ENCODE assay signal across 8 mouse cellular contexts in genomic region chr2:38616072-38616471, GRCm38 (mm10). TPM values are rescaled to one million over a fixed set of nuclear protein-coding genes. Genes with fewer than 3 reads are reported as not detected.
DNase-seq lines count a peak whose midpoint lies in the region; ATAC-seq lines count a peak whose summit lies in the region.

No protein-coding gene starts in this region.

- H3K4me3 ChIP-seq in midbrain, embryonic 14.5 days (replicated peaks; ENCODE audit: low read depth, low read length) = no peak overlapping the region
- H3K4me3 ChIP-seq in midbrain, embryonic 11.5 days (ENCODE audit: low read depth, low read length) = no peak overlapping the region
- H3K4me3 ChIP-seq in neural tube, embryonic 15.5 days (replicated peaks) = no peak overlapping the region

- H3K9me3 ChIP-seq in midbrain, embryonic 14.5 days (ENCODE audit: control insufficient read depth, low read length) = no peaks in the 10 kb centered on the region
- H3K9me3 ChIP-seq in midbrain, embryonic 11.5 days (ENCODE audit: control insufficient read depth, low read length) = no peaks in the 10 kb centered on the region
- no peaks in the 10 kb centered on the region for H3K9me3 ChIP-seq in neural tube, embryonic 15.5 days (replicated peaks)

- WGBS in midbrain, embryonic 14.5 days = 47% methylated on average over 4 of the region's 4 CpGs
- WGBS in midbrain, embryonic 11.5 days = 66% methylated on average over 4 of the region's 4 CpGs
- 53% methylated on average over 4 of the region's 4 CpGs for WGBS in neural tube, embryonic 15.5 days

- DNase-seq in gastrocnemius, adult 18-20 months (ENCODE audit: low spot score) = peak; percentile 43
- DNase-seq in gastrocnemius, adult 8-10 months (ENCODE audit: low spot score in 2 of 2) = no peak
- peak; percentile 39 for DNase-seq in midbrain, embryonic 14.5 days
- no peak for DNase-seq in midbrain, embryonic 11.5 days (ENCODE audit: low spot score, missing footprints)
- peak; percentile 41 for DNase-seq in R1 (ENCODE audit: low read depth, low spot score)
- no peak for DNase-seq in urinary bladder, postnatal 36 days (ENCODE audit: low spot score in 2 of 2)

- H3K4me2 ChIP-seq in midbrain, embryonic 14.5 days (ENCODE audit: low read length) = no peak overlapping the region
- no peak overlapping the region for H3K4me2 ChIP-seq in midbrain, embryonic 11.5 days
- H3K4me2 ChIP-seq in neural tube, embryonic 15.5 days = no peak overlapping the region

- ATAC-seq in midbrain, embryonic 14.5 days (ENCODE audit: low FRiP score, low TSS enrichment) = no peak
- ATAC-seq in midbrain, embryonic 11.5 days (ENCODE audit: low FRiP score) = no peak
- ATAC-seq in hematopoietic stem cell, adult 5-6 weeks (replicated peaks in 1 of 2; ENCODE audit: insufficient read depth in 1 of 2, low FRiP score in 2 of 2, low TSS enrichment in 1 of 2, low read depth in 1 of 2, poor library complexity in 2 of 2, severe bottlenecking in 2 of 2) = peak; percentile 56 to 84
- ATAC-seq in neural tube, embryonic 15.5 days (ENCODE audit: low FRiP score) = no peak

- peaks cover 33% of the 10 kb centered on the region for H3K4me1 ChIP-seq in midbrain, embryonic 14.5 days (ENCODE audit: control insufficient read depth, insufficient read depth, low read length)
- H3K4me1 ChIP-seq in midbrain, embryonic 11.5 days (ENCODE audit: control insufficient read depth, insufficient read depth, low read length) = peaks cover 20% of the 10 kb centered on the region
- H3K4me1 ChIP-seq in neural tube, embryonic 15.5 days = peaks cover 25% of the 10 kb centered on the region

- peak overlapping the region; percentile 56 for H3K27ac ChIP-seq in midbrain, embryonic 14.5 days (replicated peaks; ENCODE audit: low read depth, low read length)
- no peak overlapping the region for H3K27ac ChIP-seq in midbrain, embryonic 11.5 days (ENCODE audit: low read depth, low read length)
- H3K27ac ChIP-seq in neural tube, embryonic 15.5 days (replicated peaks) = 0 out of 2 replicates have a peak overlapping the region, but pooled peaks have one; percentile 38

- H3K27me3 ChIP-seq in midbrain, embryonic 14.5 days (ENCODE audit: control insufficient read depth, insufficient read depth, low read length) = no peaks in the 10 kb centered on the region
- H3K27me3 ChIP-seq in midbrain, embryonic 11.5 days (ENCODE audit: control insufficient read depth, insufficient read depth, low read length) = no peaks in the 10 kb centered on the region; the same call in 1 of the 2 replicates
- H3K27me3 ChIP-seq in neural tube, embryonic 15.5 days (replicated peaks) = no peaks in the 10 kb centered on the region

- H3K9ac ChIP-seq in midbrain, embryonic 14.5 days (replicated peaks; ENCODE audit: low read length) = no peak overlapping the region
- H3K9ac ChIP-seq in midbrain, embryonic 11.5 days (ENCODE audit: low read length) = no peak overlapping the region
- H3K9ac ChIP-seq in neural tube, embryonic 15.5 days (replicated peaks) = no peak overlapping the region

- H3K36me3 ChIP-seq in midbrain, embryonic 14.5 days (ENCODE audit: control insufficient read depth, insufficient read depth, low read length) = peaks cover 13% of the 10 kb centered on the region; the same call in 1 of the 2 replicates
- no peaks in the 10 kb centered on the region for H3K36me3 ChIP-seq in midbrain, embryonic 11.5 days (ENCODE audit: control insufficient read depth, insufficient read depth, low read length)
- 0 out of 2 replicates have a peak, but pooled peaks cover 3% of the 10 kb centered on the region for H3K36me3 ChIP-seq in neural tube, embryonic 15.5 days

RNA-seq across cellular contexts. Expression of gene Psmb7, which starts 27.8 kb away (rescaled TPM):
- 100 to 1,000 TPM; 301 to 309 TPM for total RNA-seq in gastrocnemius, adult 18-20 months (2021)
- total RNA-seq in gastrocnemius, adult 8-10 months (2022) = 100 to 1,000 TPM; 311 to 333 (median 328) TPM
- polyA plus RNA-seq in midbrain, embryonic 14.5 days (2014; fragmentation: Nextera tagmentation; extraction: Ambion mirVana) = 282 and 322 TPM in 2 replicates
- polyA plus RNA-seq in midbrain, embryonic 11.5 days (2014; fragmentation: Nextera tagmentation; extraction: Ambion mirVana) = 345 and 351 TPM in 2 replicates
- 215 and 259 TPM in 2 replicates for total RNA-seq in hematopoietic stem cell, adult 5-6 weeks (2017)
- polyA plus RNA-seq in neural tube, embryonic 15.5 days (2015; fragmentation: Nextera tagmentation; extraction: Ambion mirVana) = 283 and 284 TPM in 2 replicates

Comparison
In these comparisons a context has a peak if more than half of its experiments do, and no peak if none do; other contexts are left out.
1. DNase-seq: peak in gastrocnemius, adult 18-20 months (single experiment), midbrain, embryonic 14.5 days (single experiment) and R1 (single experiment); none in gastrocnemius, adult 8-10 months (0 of 2), midbrain, embryonic 11.5 days (single experiment) and urinary bladder, postnatal 36 days (0 of 2).
2. ATAC-seq: peak in hematopoietic stem cell, adult 5-6 weeks (2 of 2); none in midbrain, embryonic 14.5 days (single experiment), midbrain, embryonic 11.5 days (single experiment) and neural tube, embryonic 15.5 days (single experiment).